Mouse (Mus musculus) E14TG2a.4 (cell line): ENCODE measurements at regions not wholly inside any gene's neighbourhood (a gene's known extent, or its start where the extent isn't known, plus 50 kb on each side); places are given as distances from the start of the nearest gene placed in this dataset.

Experiments
- CTCF ChIP-seq: conservative IDR thresholded peaks from 2 replicates; pipeline ENCODE4 v1.5.1; 2014; ENCODE audit warnings: low read length
- POU5F1 ChIP-seq: IDR thresholded peaks from 2 replicates; pipeline ENCODE4 v1.6.1; 2014; ENCODE audit warnings: low read length, borderline replicate concordance

GRCm38 (mm10) chr11:7815750-7816149 is 602.0 kb upstream of the Igfbp3 start:
- TF ChIP-seq CTCF, result no peak
- no peak for TF ChIP-seq POU5F1
